Mouse (Mus musculus) MEL (cell line): ENCODE data around the gene Plxnc1.

Source experiments
- CTCF ChIP-seq, 3 experiments: IDR thresholded peaks in 2 of 3; conservative IDR thresholded peaks in 1 of 3; 2 replicates each; pipeline ENCODE4 v1.5.1; 2011 to 2012; ENCODE audit warnings: low read length in 3 of 3, low read depth in 2 of 3, mild to moderate bottlenecking in 2 of 3, improper control_type of control experiment in 1 of 3, inconsistent platforms in 1 of 3, mixed read lengths in 1 of 3, moderate library complexity in 1 of 3; ENCODE audit not compliant: control insufficient read depth in 1 of 3, insufficient read depth in 1 of 3, poor library complexity in 1 of 3, severe bottlenecking in 1 of 3
- EP300 ChIP-seq, 2 experiments: IDR thresholded peaks; 2 replicates each; pipeline ENCODE4 v1.6.1; 2011; ENCODE audit warnings: improper control_type of control experiment in 2 of 2, low read length in 2 of 2, low read depth in 1 of 2, mild to moderate bottlenecking in 1 of 2
- GABPA ChIP-seq: IDR thresholded peaks from 2 replicates; pipeline ENCODE4 v1.6.1; 2012; ENCODE audit warnings: low read depth, mild to moderate bottlenecking, inconsistent platforms, low read length, improper control_type of control experiment, moderate library complexity
- HCFC1 ChIP-seq: IDR thresholded peaks from 2 replicates; pipeline ENCODE4 v1.6.1; 2012; ENCODE audit warnings: low read depth, mild to moderate bottlenecking, inconsistent platforms, low read length, improper control_type of control experiment, moderate library complexity
- MAFK ChIP-seq: IDR thresholded peaks from 2 replicates; pipeline ENCODE4 v1.6.1; 2011; ENCODE audit warnings: low read depth, mild to moderate bottlenecking, low read length, improper control_type of control experiment, borderline replicate concordance
- MAX ChIP-seq: IDR thresholded peaks from 2 replicates; pipeline ENCODE4 v1.6.1; 2011; ENCODE audit warnings: low read length, improper control_type of control experiment
- MYC ChIP-seq: IDR thresholded peaks from 2 replicates; pipeline ENCODE4 v1.6.1; 2011; ENCODE audit warnings: low read depth, mild to moderate bottlenecking, low read length, improper control_type of control experiment, moderate library complexity
- NELFE ChIP-seq: IDR thresholded peaks from 2 replicates; pipeline ENCODE4 v1.6.1; 2011; ENCODE audit warnings: low read depth, low read length, improper control_type of control experiment
- POLR2A ChIP-seq, 2 experiments: IDR thresholded peaks; 2 replicates each; pipeline ENCODE4 v1.6.1; 2011 to 2012; ENCODE audit warnings: low read length in 2 of 2, mild to moderate bottlenecking in 2 of 2, control low read depth in 1 of 2, improper control_type of control experiment in 1 of 2, low read depth in 1 of 2, moderate library complexity in 1 of 2; ENCODE audit not compliant: control insufficient read depth in 1 of 2, insufficient read depth in 1 of 2, poor library complexity in 1 of 2
- POLR2AphosphoS2 ChIP-seq: IDR thresholded peaks from 2 replicates; pipeline ENCODE4 v1.6.1; 2011; ENCODE audit warnings: low read length, improper control_type of control experiment
- RCOR1 ChIP-seq: IDR thresholded peaks from 2 replicates; pipeline ENCODE4 v1.6.1; 2012; ENCODE audit warnings: low read depth, mild to moderate bottlenecking, inconsistent platforms, low read length, improper control_type of control experiment
- TBP ChIP-seq: IDR thresholded peaks from 2 replicates; pipeline ENCODE4 v1.8.0; 2011; ENCODE audit warnings: low read depth, low read length, improper control_type of control experiment
- ZC3H11A ChIP-seq: IDR thresholded peaks from 2 replicates; pipeline ENCODE4 v1.6.1; 2012; ENCODE audit warnings: low read depth, mild to moderate bottlenecking, inconsistent platforms, low read length, improper control_type of control experiment

- TF ChIP-seq EP300 (IDR thresholded peaks at IDR 0.05; ENCODE audit: low read depth in 1 of 2, low read length in 2 of 2) (no peak), MYC (no peak), POLR2A (IDR thresholded peaks at IDR 0.05; ENCODE audit: control insufficient read depth in 1 of 2, insufficient read depth in 1 of 2, low read depth in 1 of 2, low read length in 2 of 2, poor library complexity in 1 of 2) (no peak), POLR2AphosphoS2 (no peak), ZC3H11A (no peak), MAX (no peak), CTCF (IDR thresholded peaks at IDR 0.05 in 2 of 3, conservative IDR thresholded peaks at IDR 0.05 in 1 of 3; ENCODE audit: control insufficient read depth in 1 of 3, insufficient read depth in 1 of 3, low read depth in 2 of 3, low read length in 3 of 3, poor library complexity in 1 of 3, severe bottlenecking in 1 of 3) (no peak), MAFK (no peak), RCOR1 (no peak), NELFE (no peak), GABPA (no peak), TBP (no peak), HCFC1 (no peak)
These were observed 21.8 kb downstream of the Plxnc1 start for GRCm38 (mm10) chr10:94922848-94923247.
